Mouse (Mus musculus): ENCODE results near the gene Syndig1. TPM values are rescaled to one million over a fixed set of nuclear protein-coding genes. Genes with fewer than 3 reads are reported as not detected.

The Syndig1 gene
- total and polyA plus RNA-seq, 3 experiments, result 0.25 to 0.39 TPM; not detected in 1

DNA sequence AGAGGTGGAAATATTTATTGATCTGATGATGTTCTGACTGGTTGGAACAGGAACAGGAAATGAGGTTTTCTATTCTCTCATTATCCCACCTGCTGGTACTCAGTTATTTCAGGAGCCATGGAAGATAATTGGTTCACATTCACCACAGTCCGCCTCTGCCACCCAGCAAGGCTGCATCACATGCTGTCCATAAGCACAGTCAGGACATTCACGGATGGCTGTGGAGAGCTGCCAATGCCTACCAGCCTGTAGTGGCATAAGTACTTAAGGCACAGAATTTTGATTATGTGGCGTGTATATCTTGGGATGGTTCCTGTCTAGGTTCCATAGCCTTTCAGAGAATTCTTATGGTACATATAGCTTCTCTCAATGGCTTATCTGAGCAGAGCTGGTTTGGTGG is 32.0 kb downstream of the Syndig1 start:
- WGBS, result 74% methylated on average over 3 of the region's 3 CpGs
- H3K4me3 ChIP-seq, result no peak overlapping the region
- TF ChIP-seq CTCF (IDR thresholded peaks at IDR 0.05) (no peak), POLR2A (IDR thresholded peaks at IDR 0.05; ENCODE audit: insufficient read depth, low read depth, low read length) (no peak), EP300 (IDR thresholded peaks at IDR 0.05; ENCODE audit: insufficient read depth, low read depth, low read length) (no peak)
- H3K27me3 ChIP-seq (ENCODE audit: control insufficient read depth, insufficient read depth, low read length), result no peaks in the 10 kb centered on the region
- no peak for DNase-seq
- no peaks in the 10 kb centered on the region for H3K36me3 ChIP-seq (ENCODE audit: control insufficient read depth, insufficient read depth, low read length)
- no peak overlapping the region for H3K27ac ChIP-seq
- H3K9ac ChIP-seq (ENCODE audit: low read depth, low read length), result no peak overlapping the region
- intact Hi-C loops (cut with DNase I), result no loop called here
- no peaks in the 10 kb centered on the region for H3K79me2 ChIP-seq (replicated peaks; ENCODE audit: control insufficient read depth, insufficient read depth, low read length)
- H3K4me1 ChIP-seq (ENCODE audit: control insufficient read depth, insufficient read depth, low read length), result no peaks in the 10 kb centered on the region

DNA sequence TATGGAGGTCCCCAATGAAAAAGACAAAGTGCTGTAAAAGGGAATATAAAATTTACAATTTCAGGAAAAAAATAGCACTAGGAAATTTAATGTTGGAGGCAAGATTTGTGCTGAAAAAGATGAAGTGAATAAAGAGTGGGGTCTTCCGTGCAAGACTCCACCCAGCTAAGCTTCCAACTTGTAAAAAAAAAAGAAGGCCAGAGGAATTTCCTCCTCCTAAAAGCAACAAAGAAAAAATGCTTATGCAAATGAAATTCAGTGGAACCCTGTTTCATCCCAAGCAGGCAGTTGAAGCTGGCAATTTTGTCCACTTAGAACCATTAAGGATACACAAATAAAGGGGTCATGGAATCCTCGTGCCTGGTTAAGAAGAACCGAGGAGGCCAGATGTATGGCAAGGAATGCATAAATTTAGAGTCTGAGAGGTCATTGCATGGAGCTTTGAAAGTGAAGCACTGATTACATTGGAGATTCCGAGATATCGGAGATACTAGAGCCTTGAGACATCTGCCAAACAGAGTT is 37.0 kb downstream of the Syndig1 start:
- Histone ChIP-seq H3K4me3 (no peak overlapping the region), H3K9ac (ENCODE audit: low read depth, low read length) (no peak overlapping the region), H3K27me3 (ENCODE audit: control insufficient read depth, insufficient read depth, low read length) (no peaks in the 10 kb centered on the region), H3K36me3 (ENCODE audit: control insufficient read depth, insufficient read depth, low read length) (no peaks in the 10 kb centered on the region), H3K79me2 (replicated peaks; ENCODE audit: control insufficient read depth, insufficient read depth, low read length) (no peaks in the 10 kb centered on the region), H3K4me1 (ENCODE audit: control insufficient read depth, insufficient read depth, low read length) (no peaks in the 10 kb centered on the region), H3K27ac (no peak overlapping the region)
- intact Hi-C loops (cut with DNase I), result no loop called here
- DNase-seq, result no peak
- TF ChIP-seq EP300 (IDR thresholded peaks at IDR 0.05; ENCODE audit: insufficient read depth, low read depth, low read length) (no peak), CTCF (IDR thresholded peaks at IDR 0.05) (no peak), POLR2A (IDR thresholded peaks at IDR 0.05; ENCODE audit: insufficient read depth, low read depth, low read length) (no peak)
- WGBS, result 72% methylated on average over 5 of the region's 5 CpGs

DNA sequence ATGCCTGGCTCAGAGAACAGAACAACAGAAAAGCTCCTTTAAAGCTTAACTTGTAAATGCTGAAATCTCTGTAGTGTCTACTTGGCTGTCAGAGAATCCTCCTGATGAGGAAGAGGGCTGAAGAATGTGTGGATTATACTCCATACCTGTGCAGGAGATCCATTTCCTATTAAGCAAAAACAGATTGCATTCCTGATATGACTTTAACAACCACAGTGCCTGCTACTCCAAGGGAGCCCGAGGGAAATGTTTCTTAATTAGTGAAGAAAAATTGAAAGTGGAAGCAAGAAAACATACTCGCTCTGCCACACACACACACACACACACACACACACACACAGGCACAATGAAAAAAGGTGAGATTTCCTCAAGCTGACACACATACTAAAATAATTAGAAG is 41.5 kb downstream of the Syndig1 start:
- H3K4me3 ChIP-seq, result no peak overlapping the region
- H3K36me3 ChIP-seq (ENCODE audit: control insufficient read depth, insufficient read depth, low read length), result no peaks in the 10 kb centered on the region
- no peaks in the 10 kb centered on the region for H3K4me1 ChIP-seq (ENCODE audit: control insufficient read depth, insufficient read depth, low read length)
- H3K79me2 ChIP-seq (replicated peaks; ENCODE audit: control insufficient read depth, insufficient read depth, low read length), result no peaks in the 10 kb centered on the region
- no peak overlapping the region for H3K9ac ChIP-seq (ENCODE audit: low read depth, low read length)
- intact Hi-C loops (cut with DNase I), result no loop called here
- no peak for TF ChIP-seq CTCF (IDR thresholded peaks at IDR 0.05)
- no peak for TF ChIP-seq EP300 (IDR thresholded peaks at IDR 0.05; ENCODE audit: insufficient read depth, low read depth, low read length)
- TF ChIP-seq POLR2A (IDR thresholded peaks at IDR 0.05; ENCODE audit: insufficient read depth, low read depth, low read length), result no peak
- H3K27me3 ChIP-seq (ENCODE audit: control insufficient read depth, insufficient read depth, low read length), result no peaks in the 10 kb centered on the region
- no peak overlapping the region for H3K27ac ChIP-seq
- 68% methylated on average over 2 of the region's 2 CpGs for WGBS
- DNase-seq, result no peak

DNA sequence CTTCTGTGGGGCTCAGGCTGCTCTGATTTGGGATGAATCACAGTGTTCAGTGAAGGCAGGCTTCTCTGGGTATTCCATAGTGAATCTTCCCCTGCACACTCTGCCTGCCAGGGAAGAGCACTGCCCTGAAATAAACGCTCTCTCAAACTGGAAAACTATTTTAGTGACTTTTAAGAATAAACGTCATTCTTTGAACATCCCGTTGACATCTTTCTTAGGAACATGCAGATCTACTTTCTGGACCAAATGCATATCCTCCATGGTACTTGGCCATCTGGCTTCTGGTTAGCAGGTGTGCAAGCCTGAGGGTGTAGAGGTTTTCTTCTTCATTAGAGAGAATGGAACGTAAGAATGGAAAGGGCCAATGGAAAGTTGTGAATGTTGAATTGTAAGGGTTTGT is 43.5 kb downstream of the Syndig1 start:
- Histone ChIP-seq H3K9ac (ENCODE audit: low read depth, low read length) (no peak overlapping the region), H3K4me1 (ENCODE audit: control insufficient read depth, insufficient read depth, low read length) (no peaks in the 10 kb centered on the region), H3K36me3 (ENCODE audit: control insufficient read depth, insufficient read depth, low read length) (no peaks in the 10 kb centered on the region), H3K27ac (no peak overlapping the region), H3K4me3 (no peak overlapping the region), H3K27me3 (ENCODE audit: control insufficient read depth, insufficient read depth, low read length) (no peaks in the 10 kb centered on the region), H3K79me2 (replicated peaks; ENCODE audit: control insufficient read depth, insufficient read depth, low read length) (no peaks in the 10 kb centered on the region)
- no peak for TF ChIP-seq CTCF (IDR thresholded peaks at IDR 0.05)
- no peak for TF ChIP-seq POLR2A (IDR thresholded peaks at IDR 0.05; ENCODE audit: insufficient read depth, low read depth, low read length)
- TF ChIP-seq EP300 (IDR thresholded peaks at IDR 0.05; ENCODE audit: insufficient read depth, low read depth, low read length), result no peak
- no peak for DNase-seq
- intact Hi-C loops (cut with DNase I), result no loop called here
- WGBS, result 82% methylated on average over 4 of the region's 4 CpGs

DNA sequence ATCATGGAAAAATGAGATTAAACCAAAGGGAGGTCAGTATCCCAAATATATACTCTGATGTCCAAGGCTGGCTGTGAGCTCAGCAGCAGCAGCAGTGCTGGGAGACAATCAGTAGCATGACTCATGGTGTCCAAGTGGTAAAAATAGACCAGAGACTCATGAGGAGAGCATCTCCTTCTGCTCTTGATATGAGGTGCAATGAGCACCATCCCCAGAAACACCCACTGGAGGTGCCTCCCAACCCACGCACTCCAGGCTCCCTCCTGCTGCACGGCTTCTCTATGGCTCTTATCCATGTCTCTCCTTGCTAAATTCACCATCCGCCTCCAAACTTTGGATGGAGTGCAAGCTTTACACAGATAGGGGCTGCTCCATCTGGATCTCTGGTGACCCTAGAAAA is 44.3 kb downstream of the Syndig1 start:
- Histone ChIP-seq H3K4me1 (ENCODE audit: control insufficient read depth, insufficient read depth, low read length) (no peaks in the 10 kb centered on the region), H3K27me3 (ENCODE audit: control insufficient read depth, insufficient read depth, low read length) (no peaks in the 10 kb centered on the region), H3K79me2 (replicated peaks; ENCODE audit: control insufficient read depth, insufficient read depth, low read length) (no peaks in the 10 kb centered on the region), H3K27ac (no peak overlapping the region), H3K36me3 (ENCODE audit: control insufficient read depth, insufficient read depth, low read length) (no peaks in the 10 kb centered on the region), H3K4me3 (no peak overlapping the region), H3K9ac (ENCODE audit: low read depth, low read length) (no peak overlapping the region)
- WGBS, result 32% methylated on average over 3 of the region's 3 CpGs
- TF ChIP-seq EP300 (IDR thresholded peaks at IDR 0.05; ENCODE audit: insufficient read depth, low read depth, low read length), result no peak
- no peak for TF ChIP-seq POLR2A (IDR thresholded peaks at IDR 0.05; ENCODE audit: insufficient read depth, low read depth, low read length)
- TF ChIP-seq CTCF (IDR thresholded peaks at IDR 0.05), result no peak
- intact Hi-C loops (cut with DNase I), result no loop called here
- DNase-seq, result peak in 1 of 2 experiments; percentile 12

DNA sequence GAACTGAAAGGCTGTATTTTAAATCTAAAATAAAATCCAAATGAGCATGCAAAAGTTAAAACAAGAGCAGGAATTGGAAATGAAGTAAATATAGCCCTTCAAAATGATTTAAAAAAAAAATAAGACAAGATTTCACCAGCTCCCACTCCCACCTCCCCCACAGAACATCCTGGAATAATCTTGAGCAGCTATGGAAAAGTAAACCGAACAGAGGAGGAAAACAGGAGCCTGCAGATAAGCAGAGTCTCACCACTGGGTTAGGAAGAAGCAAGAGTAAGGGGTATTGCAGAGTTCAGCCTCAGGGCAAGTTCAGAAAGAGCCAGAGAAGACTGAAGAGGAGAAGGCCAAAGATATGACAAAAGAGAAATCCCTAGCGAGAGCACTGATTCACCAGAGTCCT is 48.9 kb downstream of the Syndig1 start:
- 32% methylated on average over 2 of the region's 2 CpGs for WGBS
- TF ChIP-seq EP300 (IDR thresholded peaks at IDR 0.05; ENCODE audit: insufficient read depth, low read depth, low read length), result no peak
- no peak for TF ChIP-seq CTCF (IDR thresholded peaks at IDR 0.05)
- no peak for TF ChIP-seq POLR2A (IDR thresholded peaks at IDR 0.05; ENCODE audit: insufficient read depth, low read depth, low read length)
- Histone ChIP-seq H3K27ac (no peak overlapping the region), H3K79me2 (replicated peaks; ENCODE audit: control insufficient read depth, insufficient read depth, low read length) (no peaks in the 10 kb centered on the region), H3K27me3 (ENCODE audit: control insufficient read depth, insufficient read depth, low read length) (no peaks in the 10 kb centered on the region), H3K36me3 (ENCODE audit: control insufficient read depth, insufficient read depth, low read length) (no peaks in the 10 kb centered on the region), H3K4me3 (no peak overlapping the region), H3K9ac (ENCODE audit: low read depth, low read length) (no peak overlapping the region), H3K4me1 (ENCODE audit: control insufficient read depth, insufficient read depth, low read length) (no peaks in the 10 kb centered on the region)
- intact Hi-C loops (cut with DNase I), result no loop called here
- no peak for DNase-seq

All from heart, adult 2 months (tissue).